Mouse (Mus musculus) lung, adult 2 months (tissue): ENCODE data around the gene Kcnj5. TPM values are rescaled to one million over a fixed set of nuclear protein-coding genes. Genes with fewer than 3 reads are reported as not detected.

Experiments used
- DNase-seq: peaks from one replicate; pipeline ENCODE4 v3.0.0; 2022
- H3K4me1 ChIP-seq: fragments of 200-500 bp; 2 replicates; pipeline ENCODE4 v1.6.1; 2011; ENCODE audit warnings: low read length; ENCODE audit not compliant: control insufficient read depth, insufficient read depth
- H3K4me3 ChIP-seq: fragments of 200-500 bp; replicated peaks from 2 replicates; pipeline ENCODE3; 2011; ENCODE audit warnings: low read depth, mild to moderate bottlenecking, control low read depth, low read length; ENCODE audit errors: extremely low read depth
- CTCF ChIP-seq: fragments of 200-500 bp; IDR thresholded peaks from 2 replicates; pipeline ENCODE4 v1.5.1; 2011; ENCODE audit warnings: mild to moderate bottlenecking, low read length, control low read depth; ENCODE audit not compliant: insufficient read depth
- POLR2A ChIP-seq: fragments of 200-500 bp; IDR thresholded peaks from 2 replicates; pipeline ENCODE4 v1.6.1; 2011; ENCODE audit warnings: low read depth, mild to moderate bottlenecking, control low read depth, low read length, borderline replicate concordance; ENCODE audit errors: extremely low read depth
- WGBS: fragments of 180-500 bp; shearing (Covaris S2); methylation state at CpG from one replicate; pipeline ENCODE4 v1.1.7; 2018; 5-methylcytosine and 5-hydroxymethylcytosine counted together
- polyA plus RNA-seq: library from polyadenylated mRNA; depleted of rRNA; stranded (reverse); fragments of >200 nt; gene quantifications from 2 replicates; pipeline ENCODE4 v1.2.3, GENCODE M21; 2012

The Kcnj5 gene
- polyA plus RNA-seq, 1 experiment = 1.7 TPM

- 14% methylated on average over 2 of the region's 2 CpGs for WGBS
- DNase-seq = no peak
- Histone ChIP-seq H3K4me3 (no peak overlapping the region), H3K4me1 (no peaks in the 10 kb centered on the region)
- TF ChIP-seq POLR2A = no peak
- no peak for TF ChIP-seq CTCF
Observed at GRCm38 (mm10) chr9:32368812-32369211, 24.7 kb upstream of the Kcnj5 start.

GRCm38 (mm10) chr9:32360770-32361169 is 16.6 kb upstream of the Kcnj5 start:
- 51% methylated on average over 1 of the region's 1 CpGs for WGBS
- Histone ChIP-seq H3K4me3 (no peak overlapping the region), H3K4me1 (no peaks in the 10 kb centered on the region)
- no peak for DNase-seq
- no peak for TF ChIP-seq POLR2A

GRCm38 (mm10) chr9:32350332-32350731 is 6.2 kb upstream of the Kcnj5 start:
- DNase-seq = peak; percentile 68

DNA sequence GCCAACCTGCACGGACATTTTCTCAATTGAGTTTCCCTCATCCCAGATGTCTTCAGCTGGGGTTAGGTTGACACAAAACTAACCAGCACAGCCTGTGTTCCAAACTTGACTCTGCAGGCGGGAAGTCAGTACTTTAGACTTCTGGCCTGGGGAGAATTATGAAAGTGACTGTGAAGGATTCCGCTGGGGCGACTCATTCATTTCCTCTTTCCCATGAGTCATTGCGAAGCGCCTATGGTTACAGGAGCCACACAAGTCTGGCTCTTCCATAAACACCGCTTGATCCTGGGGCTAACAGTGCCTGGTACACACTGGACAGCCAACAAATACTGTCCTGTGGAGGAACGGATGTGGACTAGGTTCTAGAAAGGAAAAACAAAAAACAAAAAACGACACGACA is 5.2 kb upstream of the Kcnj5 start:
- no peak overlapping the region for H3K4me3 ChIP-seq
- 75% methylated on average over 10 of the region's 10 CpGs for WGBS
- no peak for TF ChIP-seq CTCF
- no peak for TF ChIP-seq POLR2A
- no peaks in the 10 kb centered on the region for H3K4me1 ChIP-seq
- no peak for DNase-seq

More at GRCm38 (mm10) chr9:32350332-32350731, 6.2 kb upstream of the Kcnj5 start:
- peak; percentile 78 for TF ChIP-seq CTCF
- TF ChIP-seq POLR2A = no peak
- WGBS = 4% methylated on average over 6 of the region's 6 CpGs
- H3K4me1 ChIP-seq = no peaks in the 10 kb centered on the region
- no peak overlapping the region for H3K4me3 ChIP-seq

GRCm38 (mm10) chr9:32348096-32348495 is 3.9 kb upstream of the Kcnj5 start:
- Histone ChIP-seq H3K4me1 (no peaks in the 10 kb centered on the region), H3K4me3 (no peak overlapping the region)
- 71% methylated on average over 8 of the region's 8 CpGs for WGBS
- DNase-seq = no peak
- no peak for TF ChIP-seq CTCF

DNA sequence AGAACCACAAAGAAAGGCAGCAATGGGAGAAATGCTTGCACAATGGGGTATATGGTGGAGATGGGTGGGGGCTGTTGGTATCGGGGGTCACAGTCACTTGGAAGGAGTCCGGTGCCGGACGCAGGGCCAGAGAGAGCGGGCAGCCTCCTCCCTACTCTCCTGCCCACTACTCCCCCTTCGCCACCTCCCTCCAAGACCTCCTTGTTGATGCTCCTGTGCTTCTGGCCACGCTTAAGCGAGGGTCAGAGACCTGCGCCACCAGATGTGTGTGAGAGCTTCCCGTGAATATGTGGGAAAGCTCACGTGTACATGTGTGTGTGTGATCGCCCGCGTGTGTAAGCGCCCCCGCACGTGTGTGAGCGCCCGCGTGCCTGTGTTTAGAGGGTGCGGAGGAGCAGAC is 339 bp upstream of the Kcnj5 start:
- no peak for DNase-seq
- no peak overlapping the region for H3K4me3 ChIP-seq
- no peaks in the 10 kb centered on the region for H3K4me1 ChIP-seq
- WGBS = 13% methylated on average over 21 of the region's 21 CpGs
- no peak for TF ChIP-seq CTCF
- TF ChIP-seq POLR2A = no peak

- 38% methylated on average over 8 of the region's 8 CpGs for WGBS
- TF ChIP-seq POLR2A = no peak
- TF ChIP-seq CTCF = no peak
- no peak overlapping the region for H3K4me3 ChIP-seq
- DNase-seq = no peak
- no peaks in the 10 kb centered on the region for H3K4me1 ChIP-seq
Observed at GRCm38 (mm10) chr9:32342929-32343328, 1.2 kb downstream of the Kcnj5 start.

DNA sequence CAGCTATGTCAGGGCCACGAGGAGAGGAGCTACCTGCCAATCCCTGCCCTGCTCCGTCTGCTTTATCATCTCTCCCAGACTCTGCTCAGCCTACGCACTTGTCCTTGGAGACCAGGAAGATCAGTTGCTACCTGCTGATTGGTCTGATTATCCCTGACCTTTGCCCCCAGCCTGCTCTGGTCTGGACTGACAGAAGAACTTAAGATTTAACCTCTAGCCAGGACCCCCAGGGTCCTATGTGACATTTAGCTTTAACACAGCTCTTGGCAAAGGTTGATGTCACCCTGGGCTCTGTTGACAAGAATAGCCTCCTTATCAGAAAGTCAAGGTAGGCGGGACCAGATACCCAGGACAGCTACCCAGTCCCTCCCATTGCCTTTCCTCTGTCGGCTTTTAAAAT is 3.3 kb downstream of the Kcnj5 start:
- Histone ChIP-seq H3K4me3 (no peak overlapping the region), H3K4me1 (no peaks in the 10 kb centered on the region)
- TF ChIP-seq CTCF (no peak), POLR2A (no peak)
- WGBS = 53% methylated on average over 5 of the region's 5 CpGs
- no peak for DNase-seq

- TF ChIP-seq CTCF = no peak
- TF ChIP-seq POLR2A = no peak
- no peaks in the 10 kb centered on the region; the same call in 1 of the 2 replicates for H3K4me1 ChIP-seq
- H3K4me3 ChIP-seq = no peak overlapping the region
- 70% methylated on average over 13 of the region's 13 CpGs for WGBS
- DNase-seq = no peak
Observed at GRCm38 (mm10) chr9:32335389-32336150, 8.6 kb downstream of the Kcnj5 start.

DNA sequence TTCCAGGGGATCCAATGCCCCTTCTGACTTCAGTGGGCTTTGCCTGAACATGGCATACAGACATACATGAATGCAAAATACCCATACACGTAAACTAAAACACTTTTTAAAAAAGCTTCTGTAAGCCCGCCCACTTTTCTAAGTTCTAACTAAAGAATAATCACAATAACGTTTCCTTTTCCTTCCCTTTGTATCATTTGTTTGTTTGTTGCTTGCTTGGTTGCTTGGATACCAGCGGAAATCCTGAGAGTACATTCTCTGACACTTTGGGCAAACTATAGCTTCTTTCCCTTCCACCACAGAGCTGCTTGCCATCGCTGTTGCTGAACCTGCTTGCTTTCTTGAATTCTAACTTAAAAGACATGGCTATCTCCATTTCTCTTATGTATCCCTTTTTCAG is 13.0 kb downstream of the Kcnj5 start:
- TF ChIP-seq CTCF (no peak), POLR2A (no peak)
- no peaks in the 10 kb centered on the region; the same call in 1 of the 2 replicates for H3K4me1 ChIP-seq
- DNase-seq = no peak
- no peak overlapping the region for H3K4me3 ChIP-seq
- 31% methylated on average over 5 of the region's 5 CpGs for WGBS
